Mouse (Mus musculus): ENCODE data around the gene Gm21915.

GRCm38 (mm10) chr9:40649983-40650382 is 20.4 kb upstream of the Gm21915 start:
- TF ChIP-seq CTCF (IDR thresholded peaks at IDR 0.05; ENCODE audit: borderline replicate concordance, extremely low read depth, insufficient read depth, insufficient read length) (no peak), POLR2A (IDR thresholded peaks at IDR 0.05; ENCODE audit: borderline replicate concordance, extremely low read depth, insufficient read depth, insufficient read length, poor library complexity, severe bottlenecking) (no peak)

Data from brain, embryonic 14.5 days (tissue).